Comparison of ENCODE assay signal across 9 mouse cellular contexts in the genomic region with DNA sequence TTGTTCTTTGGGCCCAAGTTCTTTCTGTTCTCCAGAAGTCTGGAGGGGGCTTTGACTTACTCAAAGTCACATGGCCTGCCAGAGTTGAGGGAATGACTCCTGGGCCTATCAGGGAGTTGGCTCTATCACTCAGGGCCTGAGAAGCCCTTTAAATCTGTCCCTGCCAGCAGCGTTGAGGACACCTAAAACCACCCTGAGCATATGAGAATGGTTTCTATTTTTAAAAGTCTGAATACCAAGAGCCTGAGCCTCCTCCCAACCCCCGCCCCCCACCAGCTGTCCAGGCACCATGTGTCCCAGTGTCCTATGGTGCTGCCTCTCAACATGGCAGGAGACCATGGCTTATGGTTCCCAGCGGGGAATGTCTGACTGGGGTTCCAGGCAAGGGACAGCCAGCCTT. TPM values are rescaled to one million over a fixed set of nuclear protein-coding genes. Genes with fewer than 3 reads are reported as not detected.
DNase-seq lines count a peak whose midpoint lies in the region; ATAC-seq and TF ChIP-seq lines count a peak whose summit lies in the region.
"Had no signal": no experiment of that assay in that cellular context is flagged by ENCODE, and none has a peak within 500 bp of the region (broad histone marks: within the 10 kb centered on the region; RNA-seq: fewer than 3 reads in every experiment).

No protein-coding gene starts in this region.

- ATAC-seq in lung, embryonic 16.5 days (ENCODE audit: low read depth): peak; percentile 18; the same call in 1 of the 2 replicates
- ATAC-seq in forebrain, embryonic 14.5 days: no peak
- ATAC-seq in hindbrain, embryonic 14.5 days (ENCODE audit: low FRiP score): no peak
- ATAC-seq in neural tube, embryonic 14.5 days (ENCODE audit: low read depth): no peak
- ATAC-seq in megakaryocyte progenitor cell, adult 5-6 weeks (replicated peaks; ENCODE audit: poor library complexity): no peak

- no peak for TF ChIP-seq CTCF in lung, adult 2 months (IDR thresholded peaks at IDR 0.05; ENCODE audit: insufficient read depth, low read length)

- H3K9me3 ChIP-seq in lung, embryonic 16.5 days (ENCODE audit: control insufficient read depth, low read length): no peaks in the 10 kb centered on the region
- H3K9me3 ChIP-seq in forebrain, embryonic 14.5 days (replicated peaks; ENCODE audit: control insufficient read depth, low read length): no peaks in the 10 kb centered on the region
- no peaks in the 10 kb centered on the region for H3K9me3 ChIP-seq in hindbrain, embryonic 14.5 days (ENCODE audit: control insufficient read depth, low read length)
- H3K9me3 ChIP-seq in neural tube, embryonic 14.5 days (ENCODE audit: control insufficient read depth, low read length): no peaks in the 10 kb centered on the region

- whole genome bisulfite sequencing in lung, embryonic 16.5 days: 20% methylated on average over 3 of the region's 3 CpGs
- whole genome bisulfite sequencing in lung, adult 2 months: 51% methylated on average over 3 of the region's 3 CpGs
- 51% methylated on average over 3 of the region's 3 CpGs for WGBS in forebrain, embryonic 14.5 days
- WGBS in hindbrain, embryonic 14.5 days: 48% methylated on average over 3 of the region's 3 CpGs
- 55% methylated on average over 3 of the region's 3 CpGs for WGBS in neural tube, embryonic 14.5 days

- peak overlapping the region; percentile 90 for H3K9ac ChIP-seq in lung, embryonic 16.5 days (ENCODE audit: low read length)
- peak overlapping the region; percentile 90 for H3K9ac ChIP-seq in forebrain, embryonic 14.5 days (ENCODE audit: low read length)
- peak overlapping the region; percentile 93; the same call in 1 of the 2 replicates for H3K9ac ChIP-seq in hindbrain, embryonic 14.5 days
- H3K9ac ChIP-seq in neural tube, embryonic 14.5 days (replicated peaks; ENCODE audit: low read depth, low read length): no peak overlapping the region

- no peak for DNase-seq in lung, adult 2 months
- DNase-seq in forebrain, embryonic 14.5 days (ENCODE audit: low spot score): peak; percentile 12
- no peak for DNase-seq in hindbrain, embryonic 14.5 days (ENCODE audit: low spot score)
- DNase-seq in right cerebral cortex, postnatal 10 days (ENCODE audit: low spot score in 2 of 2): no peak
- no peak for DNase-seq in embryo, embryonic 10.5 days (ENCODE audit: low spot score)

- peak overlapping the region; percentile 89 for H3K4me3 ChIP-seq in lung, embryonic 16.5 days (ENCODE audit: low read length)
- H3K4me3 ChIP-seq in lung, adult 2 months (replicated peaks; ENCODE audit: extremely low read depth, low read depth, low read length): no peak overlapping the region
- H3K4me3 ChIP-seq in forebrain, embryonic 14.5 days (ENCODE audit: low read depth, low read length): peak overlapping the region; percentile 76
- peak overlapping the region; percentile 90 for H3K4me3 ChIP-seq in hindbrain, embryonic 14.5 days (replicated peaks; ENCODE audit: low read length)
- peak overlapping the region; percentile 75 for H3K4me3 ChIP-seq in neural tube, embryonic 14.5 days (ENCODE audit: low read depth, low read length)

- H3K27ac ChIP-seq in lung, embryonic 16.5 days (ENCODE audit: low read length): peak overlapping the region; percentile 75
- no peak overlapping the region for H3K27ac ChIP-seq in forebrain, embryonic 14.5 days (ENCODE audit: low read depth, low read length)
- no peak overlapping the region for H3K27ac ChIP-seq in hindbrain, embryonic 14.5 days
- H3K27ac ChIP-seq in neural tube, embryonic 14.5 days (ENCODE audit: low read depth, low read length): no peak overlapping the region

- H3K4me2 ChIP-seq in lung, embryonic 16.5 days (ENCODE audit: low read depth, low read length): peak overlapping the region; percentile 84
- peak overlapping the region; percentile 64 for H3K4me2 ChIP-seq in forebrain, embryonic 14.5 days (ENCODE audit: low read length)
- peak overlapping the region; percentile 88 for H3K4me2 ChIP-seq in hindbrain, embryonic 14.5 days (replicated peaks)
- peak overlapping the region; percentile 91 for H3K4me2 ChIP-seq in neural tube, embryonic 14.5 days (ENCODE audit: low read depth, low read length)

- no peaks in the 10 kb centered on the region for H3K27me3 ChIP-seq in lung, embryonic 16.5 days (ENCODE audit: control insufficient read depth, insufficient read depth, low read depth, low read length)
- no peaks in the 10 kb centered on the region for H3K27me3 ChIP-seq in forebrain, embryonic 14.5 days (replicated peaks; ENCODE audit: control insufficient read depth, insufficient read depth, low read length)
- H3K27me3 ChIP-seq in hindbrain, embryonic 14.5 days (ENCODE audit: control insufficient read depth, insufficient read depth, low read length): no peaks in the 10 kb centered on the region
- H3K27me3 ChIP-seq in neural tube, embryonic 14.5 days (ENCODE audit: control insufficient read depth, insufficient read depth, low read length): no peaks in the 10 kb centered on the region

- no peak for TF ChIP-seq POLR2A in lung, adult 2 months (IDR thresholded peaks at IDR 0.05; ENCODE audit: borderline replicate concordance, extremely low read depth, low read depth, low read length)

- peaks cover 24% of the 10 kb centered on the region for H3K4me1 ChIP-seq in lung, embryonic 16.5 days (replicated peaks; ENCODE audit: control insufficient read depth, insufficient read depth, low read length)
- no peaks in the 10 kb centered on the region; the same call in 1 of the 2 replicates for H3K4me1 ChIP-seq in lung, adult 2 months (ENCODE audit: control insufficient read depth, insufficient read depth, low read length)
- H3K4me1 ChIP-seq in forebrain, embryonic 14.5 days (ENCODE audit: control insufficient read depth, insufficient read depth, low read length): peaks cover 15% of the 10 kb centered on the region
- H3K4me1 ChIP-seq in hindbrain, embryonic 14.5 days (replicated peaks; ENCODE audit: control insufficient read depth, insufficient read depth, low read length): peaks cover 22% of the 10 kb centered on the region
- peaks cover 21% of the 10 kb centered on the region for H3K4me1 ChIP-seq in neural tube, embryonic 14.5 days (ENCODE audit: control insufficient read depth, insufficient read depth, low read length)

- peaks cover 6% of the 10 kb centered on the region for H3K36me3 ChIP-seq in lung, embryonic 16.5 days (ENCODE audit: control insufficient read depth, insufficient read depth, low read length)
- H3K36me3 ChIP-seq in forebrain, embryonic 14.5 days (ENCODE audit: control insufficient read depth, insufficient read depth, low read length): peaks cover 17% of the 10 kb centered on the region
- H3K36me3 ChIP-seq in hindbrain, embryonic 14.5 days (replicated peaks; ENCODE audit: control insufficient read depth, insufficient read depth): peaks cover 5% of the 10 kb centered on the region
- H3K36me3 ChIP-seq in neural tube, embryonic 14.5 days (ENCODE audit: control insufficient read depth, insufficient read depth, low read length): peaks cover 5% of the 10 kb centered on the region; the same call in 1 of the 2 replicates

RNA-seq across cellular contexts. Expression of gene Cand2, which starts 1.5 kb away (rescaled TPM):
- polyA plus RNA-seq in lung, embryonic 16.5 days (2015; fragmentation: Nextera tagmentation; extraction: Ambion mirVana): 23.4 and 28.2 TPM in 2 replicates
- polyA plus RNA-seq in lung, adult 2 months (2012; rRNA removed): 5.3 and 8.4 TPM in 2 replicates
- 14.4 and 17.1 TPM in 2 replicates for polyA plus RNA-seq in forebrain, embryonic 14.5 days (2014; fragmentation: Nextera tagmentation; extraction: Ambion mirVana)
- polyA plus RNA-seq in hindbrain, embryonic 14.5 days (2014; fragmentation: Nextera tagmentation; extraction: Ambion mirVana): 10.6 and 11.1 TPM in 2 replicates
- 8.3 and 10.8 TPM in 2 replicates for polyA plus RNA-seq in neural tube, embryonic 14.5 days (2014; fragmentation: Nextera tagmentation; extraction: Ambion mirVana)
- total RNA-seq in megakaryocyte progenitor cell, adult 5-6 weeks (2015): 2.5 and 2.8 TPM in 2 replicates
- total RNA-seq in megakaryocyte progenitor cell, adult 5-6 weeks (2017): 1.5 and 1.7 TPM in 2 replicates

RNA-seq across cellular contexts. Expression of gene Tmem40, which starts 13.6 kb away (rescaled TPM):
- 2.3 and 3.8 TPM in 2 replicates for polyA plus RNA-seq in lung, embryonic 16.5 days (2015; fragmentation: Nextera tagmentation; extraction: Ambion mirVana)
- polyA plus RNA-seq in lung, adult 2 months (2012; rRNA removed): 2.2 and 21.5 TPM in 2 replicates
- 0.56 and 0.90 TPM in 2 replicates for polyA plus RNA-seq in forebrain, embryonic 14.5 days (2014; fragmentation: Nextera tagmentation; extraction: Ambion mirVana)
- polyA plus RNA-seq in hindbrain, embryonic 14.5 days (2014; fragmentation: Nextera tagmentation; extraction: Ambion mirVana): 1.4 and 1.8 TPM in 2 replicates
- polyA plus RNA-seq in neural tube, embryonic 14.5 days (2014; fragmentation: Nextera tagmentation; extraction: Ambion mirVana): 1.1 and 1.2 TPM in 2 replicates
- 12.2 and 12.7 TPM in 2 replicates for total RNA-seq in megakaryocyte progenitor cell, adult 5-6 weeks (2015)
- 19.0 and 21.5 TPM in 2 replicates for total RNA-seq in megakaryocyte progenitor cell, adult 5-6 weeks (2017)
- total RNA-seq: liver, adult 2 months had no signal
- polyA plus RNA-seq: liver, adult 2 months had no signal

RNA-seq across cellular contexts. Expression of gene Rpl32, which starts 32.7 kb away (rescaled TPM):
- polyA plus RNA-seq in lung, embryonic 16.5 days (2015; fragmentation: Nextera tagmentation; extraction: Ambion mirVana): 2,193 and 2,268 TPM in 2 replicates
- polyA plus RNA-seq in lung, adult 2 months (2012; rRNA removed): 276 and 321 TPM in 2 replicates
- polyA plus RNA-seq in forebrain, embryonic 14.5 days (2014; fragmentation: Nextera tagmentation; extraction: Ambion mirVana): 1,359 and 1,743 TPM in 2 replicates
- polyA plus RNA-seq in hindbrain, embryonic 14.5 days (2014; fragmentation: Nextera tagmentation; extraction: Ambion mirVana): 1,053 and 1,238 TPM in 2 replicates
- polyA plus RNA-seq in neural tube, embryonic 14.5 days (2014; fragmentation: Nextera tagmentation; extraction: Ambion mirVana): 1,065 and 1,071 TPM in 2 replicates
- total RNA-seq in megakaryocyte progenitor cell, adult 5-6 weeks (2015): 4,905 and 5,125 TPM in 2 replicates
- total RNA-seq in megakaryocyte progenitor cell, adult 5-6 weeks (2017): 5,456 and 6,333 TPM in 2 replicates
